Mouse (Mus musculus): ENCODE results near the gene Zfp273.
A peak's percentile ranks its signal among the peaks of the same experiment; 100 is the strongest.
"Not testable (repeated sequence)": the region's sequence is repeated elsewhere in the genome, so short reads cannot be mapped to it uniquely, and the experiment has no call there.

Gene Zfp273

GRCm38 (mm10) chr13:67813710-67814660, at the start of gene Zfp273:
Gene Zfp273 (plus strand): TSS chr13:67813740.
- DNase-seq (ENCODE audit: low spot score) = peak; percentile 85

DNA sequence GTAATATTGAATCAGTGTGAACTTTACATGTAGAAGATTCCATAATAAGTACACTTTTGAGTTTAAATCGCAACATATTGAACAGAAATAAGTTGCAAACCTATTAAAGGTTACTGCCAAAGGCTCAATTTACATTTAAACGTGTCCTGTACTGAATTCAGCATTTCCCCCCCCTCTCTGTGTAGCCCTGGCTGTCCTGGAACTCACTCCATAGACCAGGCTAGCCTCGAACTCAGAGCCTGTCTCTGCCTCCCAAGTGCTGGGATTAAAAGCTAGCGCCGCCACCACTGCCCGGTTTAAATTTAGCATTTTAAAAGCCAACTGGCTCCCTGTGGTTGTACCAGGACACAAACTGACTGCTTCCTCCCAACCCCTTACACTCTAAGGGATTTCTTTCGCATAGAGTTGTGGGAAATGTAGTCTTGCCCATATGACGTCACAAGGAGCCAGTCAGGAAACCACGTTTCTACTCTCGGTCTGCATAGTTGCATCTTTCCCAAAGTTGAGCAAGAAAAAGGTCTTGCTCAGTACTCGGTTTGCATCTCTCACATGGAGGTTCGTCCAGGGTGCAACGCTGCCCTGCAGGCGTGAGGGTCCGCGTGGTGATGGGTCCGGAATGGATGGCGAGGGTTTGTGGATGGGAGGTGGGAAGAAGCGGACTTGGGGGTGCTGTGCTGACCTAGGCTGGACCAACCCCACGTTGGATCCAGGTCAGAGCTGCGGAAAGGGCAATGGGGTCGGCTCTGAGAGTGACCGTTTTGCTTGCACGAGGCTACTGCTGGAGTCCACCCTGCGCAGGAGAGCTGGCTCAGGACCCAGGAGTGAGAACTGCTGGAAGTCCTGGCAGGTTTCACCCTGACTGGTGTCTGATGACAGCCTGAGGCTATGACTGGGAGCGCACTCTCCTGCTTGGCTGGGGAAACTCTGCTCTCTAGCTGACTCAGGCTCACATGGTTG, 34.0 kb upstream of the Zfp273 start, which contains the start of gene Zfp493:
Zfp493 (plus strand) TSS at position 429 of the 957 bp plus-strand sequence.
- peak; percentile 83 for DNase-seq (ENCODE audit: low spot score)

DNA sequence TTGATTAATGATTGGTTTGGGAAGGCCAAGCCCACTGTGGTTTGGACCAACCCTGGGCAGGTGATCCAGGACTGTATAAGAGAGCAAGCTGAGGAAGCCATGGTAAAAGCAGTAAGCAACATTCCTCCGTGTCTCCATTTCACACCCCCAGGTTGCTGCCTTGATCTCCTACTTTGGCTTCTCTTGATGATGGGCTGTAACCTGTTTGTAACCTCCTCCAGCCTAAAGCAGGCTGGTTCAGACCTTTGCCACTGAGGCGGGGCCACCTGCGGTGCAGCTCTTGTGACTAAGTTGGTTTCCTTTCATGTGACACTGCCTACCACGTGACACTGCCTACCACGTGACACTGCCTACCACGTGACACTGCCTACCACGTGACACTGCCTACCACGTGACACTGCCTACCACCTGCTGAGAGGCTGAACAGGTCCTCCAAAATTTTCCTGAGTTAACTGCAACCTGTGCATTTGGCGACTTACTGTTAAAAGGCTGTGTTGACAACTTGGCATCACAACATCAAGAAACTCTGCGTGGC, 21.6 kb upstream of the Zfp273 start:
- DNase-seq (ENCODE audit: low spot score) = no peak

- DNase-seq (ENCODE audit: low spot score) = no peak
Observed at GRCm38 (mm10) chr13:67798618-67799017, 14.9 kb upstream of the Zfp273 start.

- not testable (repeated sequence) for DNase-seq (ENCODE audit: low spot score)
Observed at GRCm38 (mm10) chr13:67799151-67799550, 14.4 kb upstream of the Zfp273 start.

DNA sequence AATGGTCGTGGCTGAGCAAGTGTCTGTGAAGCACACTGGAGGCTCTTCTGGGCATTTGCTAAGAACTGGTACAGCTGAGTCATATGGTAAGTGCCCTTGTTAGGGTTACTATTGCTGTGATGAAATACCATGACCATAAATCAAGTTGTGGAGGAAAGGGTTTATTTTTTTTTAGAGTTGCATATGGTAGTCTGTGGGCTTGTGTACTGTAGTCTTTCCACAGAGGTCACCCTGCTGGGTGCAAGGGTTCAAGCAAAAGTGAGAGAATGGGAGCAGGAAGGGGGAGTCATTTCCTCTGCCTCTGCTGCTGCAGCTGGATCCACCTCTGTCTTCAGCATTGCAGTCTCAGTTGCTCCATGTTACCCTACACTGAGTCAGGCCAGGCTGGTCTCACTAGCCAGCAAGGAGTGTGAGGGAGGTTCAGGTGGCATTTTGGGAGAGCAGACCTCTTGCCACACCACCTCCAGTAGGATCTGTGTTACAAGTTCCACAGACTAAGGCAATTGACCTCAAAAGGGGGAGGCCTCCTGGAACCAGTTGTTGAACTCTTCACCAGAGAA, 1.8 kb upstream of the Zfp273 start:
- DNase-seq (ENCODE audit: low spot score) = no peak

- DNase-seq (ENCODE audit: low spot score) = no peak
Observed at GRCm38 (mm10) chr13:67812961-67813709, 405 bp upstream of the Zfp273 start.

- DNase-seq (ENCODE audit: low spot score) = no peak
Observed at GRCm38 (mm10) chr13:67818636-67819035, 5.1 kb downstream of the Zfp273 start.

DNA sequence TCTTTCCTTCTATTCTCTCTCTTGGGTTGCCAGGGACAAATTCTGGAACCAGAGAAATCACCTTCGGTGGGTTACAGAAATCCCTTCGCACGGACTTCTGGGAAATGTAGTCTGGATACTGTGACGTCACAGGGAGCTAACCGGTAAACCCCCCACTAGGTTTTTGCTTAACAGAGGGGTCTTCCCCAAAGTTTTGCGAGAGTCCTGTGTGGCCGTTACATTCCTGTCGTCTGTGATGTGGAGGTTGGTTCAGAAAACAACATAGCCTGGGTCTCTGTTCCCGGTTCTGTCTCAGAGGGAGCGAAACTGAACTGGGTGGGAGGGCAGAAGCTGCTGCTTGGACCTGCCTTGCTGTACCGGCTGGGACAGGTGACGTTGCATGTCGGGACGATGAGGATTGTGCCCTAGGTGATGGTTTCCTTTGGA, 17.4 kb downstream of the Zfp273 start, which contains the start of gene Gm10037:
Gm10037 (plus strand) TSS at position 196 of the 426 bp plus-strand sequence.
- DNase-seq (ENCODE audit: low spot score) = peak; percentile 70

DNA sequence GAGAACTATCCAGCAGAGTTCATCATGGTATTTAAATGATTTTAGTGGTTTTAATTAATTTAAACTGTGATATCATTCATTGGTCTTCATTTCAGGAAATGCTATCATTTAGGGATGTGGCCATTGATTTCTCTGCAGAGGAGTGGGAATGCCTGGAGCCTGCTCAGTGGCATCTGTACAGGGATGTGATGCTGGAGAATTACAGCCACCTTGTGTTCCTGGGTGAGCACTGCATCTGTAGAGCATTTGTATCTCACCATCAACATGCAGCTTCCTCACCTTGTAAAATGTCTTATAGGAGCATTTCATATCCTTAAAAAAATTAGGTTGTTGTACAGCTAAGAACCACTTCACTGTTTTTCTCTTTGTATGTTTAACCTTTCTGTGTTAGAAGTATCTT, 19.6 kb downstream of the Zfp273 start:
- DNase-seq (ENCODE audit: low spot score) = not testable (repeated sequence)

GRCm38 (mm10) chr13:67843775-67844118, 30.2 kb downstream of the Zfp273 start:
- no peak for DNase-seq (ENCODE audit: low spot score)

- peak; percentile 82 for DNase-seq (ENCODE audit: low spot score)
Observed at GRCm38 (mm10) chr13:67844119-67844852, 30.7 kb downstream of the Zfp273 start.

- no peak for DNase-seq (ENCODE audit: low spot score)
Observed at GRCm38 (mm10) chr13:67844853-67845194, 31.3 kb downstream of the Zfp273 start.

GRCm38 (mm10) chr13:67850361-67850760, 36.8 kb downstream of the Zfp273 start:
- no peak for DNase-seq (ENCODE audit: low spot score)

DNA sequence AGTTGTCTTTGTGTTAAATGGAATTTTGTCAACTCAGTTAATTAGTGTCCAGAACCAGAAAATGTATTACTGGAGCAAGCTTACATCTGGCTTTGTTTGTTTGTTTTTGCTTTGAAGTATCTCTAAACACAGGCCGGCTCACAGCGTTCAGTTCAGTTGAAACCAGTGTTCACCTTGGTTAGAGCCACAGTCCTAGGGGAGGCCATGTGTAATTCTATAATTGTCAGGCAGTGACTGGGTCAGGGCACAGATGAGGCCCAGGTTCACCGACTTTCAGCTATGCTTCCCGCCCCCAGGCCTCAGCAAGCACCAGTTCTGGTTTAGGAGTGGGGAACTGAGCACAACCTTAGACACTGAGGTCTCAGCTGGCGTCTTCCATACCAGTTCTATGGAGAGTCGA, 39.6 kb downstream of the Zfp273 start:
- no peak for DNase-seq (ENCODE audit: low spot score)

DNA sequence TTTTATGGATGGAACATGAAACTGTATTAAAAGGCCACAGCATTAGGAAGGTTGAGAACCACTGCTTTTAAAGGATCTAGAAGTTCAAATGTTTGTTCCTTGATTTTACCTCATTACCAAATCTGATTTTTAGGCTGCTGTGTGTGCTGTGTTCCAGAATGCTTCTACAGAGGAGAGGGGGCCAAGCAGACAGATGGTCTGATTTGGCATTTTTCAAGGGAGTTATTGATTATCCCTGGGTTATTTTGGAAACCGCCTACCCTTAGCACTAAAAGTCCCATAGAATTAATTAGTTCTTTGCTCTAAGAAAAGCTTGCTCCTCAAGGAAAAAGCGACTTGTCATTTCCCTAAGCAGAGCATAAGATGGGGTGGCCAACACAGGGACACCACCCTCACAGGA, 40.4 kb downstream of the Zfp273 start:
- no peak for DNase-seq (ENCODE audit: low spot score)

- DNase-seq (ENCODE audit: low spot score) = no peak
Observed at GRCm38 (mm10) chr13:67857317-67857716, 43.8 kb downstream of the Zfp273 start.

- DNase-seq (ENCODE audit: low spot score) = peak; percentile 21
Observed at GRCm38 (mm10) chr13:67862508-67862907, 49.0 kb downstream of the Zfp273 start.

DNA sequence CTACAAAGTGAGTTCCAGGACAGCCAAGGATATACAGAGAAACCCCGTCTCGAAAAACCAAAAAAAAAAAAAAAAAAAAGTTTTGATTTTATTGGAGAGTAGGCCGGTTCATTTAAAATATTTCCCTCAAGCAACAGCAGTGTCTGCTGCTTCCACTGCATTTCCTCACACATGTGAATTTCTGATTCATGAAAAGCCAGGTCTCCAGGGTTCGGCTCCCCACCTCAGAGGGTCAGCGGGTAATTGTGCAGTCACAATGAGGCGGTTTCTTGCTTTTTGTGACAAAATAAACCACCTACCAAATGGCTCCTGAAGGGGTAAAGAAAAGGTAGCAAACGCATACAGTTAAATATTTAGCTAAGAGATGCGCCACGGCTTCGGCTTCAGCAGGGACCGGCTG, 49.5 kb downstream of the Zfp273 start, which contains the start of gene BC048507:
BC048507 (plus strand) TSS at position 301 of the 400 bp plus-strand sequence.
- DNase-seq (ENCODE audit: low spot score) = no peak

DNA sequence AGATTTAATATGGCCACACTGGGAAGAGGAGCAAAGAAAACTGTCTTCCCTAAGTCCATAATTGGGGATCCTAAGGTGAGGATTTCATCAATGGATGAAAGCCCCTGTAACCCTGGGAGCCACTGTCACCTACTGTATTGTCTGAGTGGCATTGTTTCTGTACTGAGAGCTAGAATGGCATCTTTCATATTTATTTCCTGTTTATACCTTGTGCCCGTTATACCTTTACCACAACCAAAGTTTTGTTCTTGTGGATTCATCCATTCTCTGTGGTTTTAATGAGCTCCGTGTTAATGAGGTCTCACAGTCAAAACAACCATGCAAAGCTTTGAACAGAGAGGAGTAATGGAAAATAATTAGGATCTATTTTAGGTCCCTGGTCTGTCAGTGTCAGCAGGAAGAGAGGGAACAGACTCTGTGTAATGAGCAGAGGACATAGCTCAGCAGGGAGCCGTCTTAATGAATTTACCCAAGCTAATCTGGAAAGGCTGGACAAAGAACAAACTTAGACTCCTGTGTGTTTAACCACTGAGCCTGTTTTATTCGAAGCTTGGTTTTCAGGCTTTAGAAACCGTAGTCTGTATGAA, 51.3 kb downstream of the Zfp273 start:
- peak; percentile 93 for DNase-seq (ENCODE audit: low spot score)
